Mouse (Mus musculus): ENCODE measurements around the gene Tmem88. TPM values are rescaled to one million over a fixed set of nuclear protein-coding genes. Genes with fewer than 3 reads are reported as not detected.

Tmem88 gene
- polyA plus RNA-seq, 1 experiment from 2014 or later, result 44.3 TPM

- Histone ChIP-seq H3K9me3 (replicated peaks) (no peaks in the 10 kb centered on the region), H3K9ac (no peak overlapping the region), H3K27me3 (no peaks in the 10 kb centered on the region), H3K36me3 (peaks cover 5% of the 10 kb centered on the region; the same call in 1 of the 2 replicates), H3K27ac (no peak overlapping the region), H3K4me2 (no peak overlapping the region), H3K4me1 (peaks cover 12% of the 10 kb centered on the region), H3K4me3 (replicated peaks) (no peak overlapping the region)
- WGBS, result 75% methylated on average over 7 of the region's 7 CpGs
- no peak for ATAC-seq (replicated peaks; ENCODE audit: low FRiP score)
These were observed 11.3 kb downstream of the Tmem88 start for GRCm38 (mm10) chr11:69386758-69387157.

- H3K36me3 ChIP-seq, result peaks cover 8% of the 10 kb centered on the region; the same call in 1 of the 2 replicates
- 72% methylated on average over 6 of the region's 6 CpGs for WGBS
- H3K9ac ChIP-seq, result no peak overlapping the region
- 0 out of 2 replicates have a peak overlapping the region, but pooled peaks have one; percentile 13 for H3K27ac ChIP-seq
- no peak overlapping the region for H3K4me2 ChIP-seq
- H3K4me1 ChIP-seq, result peaks cover 8% of the 10 kb centered on the region
- no peaks in the 10 kb centered on the region for H3K27me3 ChIP-seq
- ATAC-seq (replicated peaks; ENCODE audit: low FRiP score), result no peak
- no peak overlapping the region for H3K4me3 ChIP-seq (replicated peaks)
- H3K9me3 ChIP-seq (replicated peaks), result no peaks in the 10 kb centered on the region
These were observed 13.1 kb downstream of the Tmem88 start for GRCm38 (mm10) chr11:69384979-69385378.

GRCm38 (mm10) chr11:69382478-69383105, 15.4 kb downstream of the Tmem88 start:
- no peaks in the 10 kb centered on the region for H3K27me3 ChIP-seq
- H3K9ac ChIP-seq, result no peak overlapping the region
- peaks cover 21% of the 10 kb centered on the region for H3K36me3 ChIP-seq
- H3K4me2 ChIP-seq, result no peak overlapping the region
- no peak overlapping the region for H3K4me3 ChIP-seq (replicated peaks)
- no peaks in the 10 kb centered on the region for H3K9me3 ChIP-seq (replicated peaks)
- H3K4me1 ChIP-seq, result 0 out of 2 replicates have a peak, but pooled peaks cover 4% of the 10 kb centered on the region
- 0 out of 2 replicates have a peak overlapping the region, but pooled peaks have one; percentile 1 for H3K27ac ChIP-seq
- 55% methylated on average over 10 of the region's 10 CpGs for WGBS
- ATAC-seq (replicated peaks; ENCODE audit: low FRiP score), result 0 out of 2 replicates have a peak, but pooled peaks have one; percentile 46

GRCm38 (mm10) chr11:69381356-69381755, 16.7 kb downstream of the Tmem88 start:
- Histone ChIP-seq H3K4me2 (no peak overlapping the region), H3K36me3 (peaks cover 32% of the 10 kb centered on the region), H3K9me3 (replicated peaks) (no peaks in the 10 kb centered on the region), H3K27ac (no peak overlapping the region), H3K27me3 (no peaks in the 10 kb centered on the region), H3K4me3 (replicated peaks) (no peak overlapping the region), H3K4me1 (0 out of 2 replicates have a peak, but pooled peaks cover 4% of the 10 kb centered on the region), H3K9ac (no peak overlapping the region)
- 85% methylated on average over 6 of the region's 6 CpGs for WGBS
- no peak for ATAC-seq (replicated peaks; ENCODE audit: low FRiP score)

- no peaks in the 10 kb centered on the region for H3K27me3 ChIP-seq
- H3K27ac ChIP-seq, result no peak overlapping the region
- H3K9me3 ChIP-seq (replicated peaks), result no peaks in the 10 kb centered on the region
- WGBS, result 85% methylated on average over 3 of the region's 3 CpGs
- no peak overlapping the region for H3K4me2 ChIP-seq
- H3K4me3 ChIP-seq (replicated peaks), result no peak overlapping the region
- H3K4me1 ChIP-seq, result 0 out of 2 replicates have a peak, but pooled peaks cover 4% of the 10 kb centered on the region
- peaks cover 47% of the 10 kb centered on the region for H3K36me3 ChIP-seq
- no peak overlapping the region for H3K9ac ChIP-seq
- no peak for ATAC-seq (replicated peaks; ENCODE audit: low FRiP score)
These were observed 18.4 kb downstream of the Tmem88 start for GRCm38 (mm10) chr11:69379600-69379999.

- H3K9ac ChIP-seq, result no peak overlapping the region
- no peak overlapping the region for H3K4me3 ChIP-seq (replicated peaks)
- H3K27me3 ChIP-seq, result no peaks in the 10 kb centered on the region
- no peaks in the 10 kb centered on the region for H3K9me3 ChIP-seq (replicated peaks)
- no peak overlapping the region for H3K27ac ChIP-seq
- WGBS, result 75% methylated on average over 3 of the region's 3 CpGs
- ATAC-seq (replicated peaks; ENCODE audit: low FRiP score), result no peak; the same call in 1 of the 2 replicates
- H3K4me1 ChIP-seq, result peaks cover 10% of the 10 kb centered on the region; the same call in 1 of the 2 replicates
- peaks cover 60% of the 10 kb centered on the region for H3K36me3 ChIP-seq
- no peak overlapping the region for H3K4me2 ChIP-seq
These were observed 20.3 kb downstream of the Tmem88 start for GRCm38 (mm10) chr11:69377766-69378165.

- Histone ChIP-seq H3K4me3 (replicated peaks) (no peak overlapping the region), H3K4me1 (peaks cover 27% of the 10 kb centered on the region), H3K36me3 (peaks cover 62% of the 10 kb centered on the region), H3K27ac (no peak overlapping the region), H3K27me3 (no peaks in the 10 kb centered on the region), H3K4me2 (no peak overlapping the region), H3K9me3 (replicated peaks) (no peaks in the 10 kb centered on the region), H3K9ac (no peak overlapping the region)
- ATAC-seq (replicated peaks; ENCODE audit: low FRiP score), result no peak
- WGBS, result 92% methylated on average over 4 of the region's 4 CpGs
These were observed 22.4 kb downstream of the Tmem88 start for GRCm38 (mm10) chr11:69375646-69376045.

- Histone ChIP-seq H3K9me3 (replicated peaks) (no peaks in the 10 kb centered on the region), H3K4me3 (replicated peaks) (no peak overlapping the region), H3K4me1 (peaks cover 33% of the 10 kb centered on the region), H3K9ac (no peak overlapping the region), H3K4me2 (no peak overlapping the region), H3K27ac (no peak overlapping the region), H3K27me3 (no peaks in the 10 kb centered on the region), H3K36me3 (peaks cover 49% of the 10 kb centered on the region)
- ATAC-seq (replicated peaks; ENCODE audit: low FRiP score), result no peak
- WGBS, result 91% methylated on average over 16 of the region's 16 CpGs
These were observed 24.6 kb downstream of the Tmem88 start for GRCm38 (mm10) chr11:69373223-69373965.

GRCm38 (mm10) chr11:69372780-69373170, 25.3 kb downstream of the Tmem88 start:
- Histone ChIP-seq H3K4me1 (peaks cover 37% of the 10 kb centered on the region), H3K4me2 (0 out of 2 replicates have a peak overlapping the region, but pooled peaks have one; percentile 48), H3K9me3 (replicated peaks) (no peaks in the 10 kb centered on the region), H3K27ac (peak overlapping the region; percentile 90), H3K36me3 (peaks cover 46% of the 10 kb centered on the region), H3K4me3 (replicated peaks) (no peak overlapping the region), H3K9ac (no peak overlapping the region), H3K27me3 (no peaks in the 10 kb centered on the region)
- 62% methylated on average over 3 of the region's 3 CpGs for WGBS
- no peak for ATAC-seq (replicated peaks; ENCODE audit: low FRiP score)

GRCm38 (mm10) chr11:69372056-69372779, 25.8 kb downstream of the Tmem88 start:
- peak overlapping the region; percentile 48 for H3K4me2 ChIP-seq
- peak overlapping the region; percentile 27 for H3K4me3 ChIP-seq (replicated peaks)
- H3K9me3 ChIP-seq (replicated peaks), result no peaks in the 10 kb centered on the region
- peaks cover 42% of the 10 kb centered on the region for H3K4me1 ChIP-seq
- 23% methylated on average over 12 of the region's 12 CpGs for WGBS
- no peaks in the 10 kb centered on the region for H3K27me3 ChIP-seq
- H3K9ac ChIP-seq, result no peak overlapping the region
- peak overlapping the region; percentile 90 for H3K27ac ChIP-seq
- H3K36me3 ChIP-seq, result peaks cover 44% of the 10 kb centered on the region
- no peak for ATAC-seq (replicated peaks; ENCODE audit: low FRiP score)

- H3K27me3 ChIP-seq, result no peaks in the 10 kb centered on the region
- H3K4me2 ChIP-seq, result peak overlapping the region; percentile 48
- peak overlapping the region; percentile 90 for H3K27ac ChIP-seq
- H3K4me1 ChIP-seq, result peaks cover 42% of the 10 kb centered on the region
- WGBS, result 32% methylated on average over 12 of the region's 12 CpGs
- ATAC-seq (replicated peaks; ENCODE audit: low FRiP score), result no peak
- H3K9ac ChIP-seq, result no peak overlapping the region
- H3K9me3 ChIP-seq (replicated peaks), result no peaks in the 10 kb centered on the region
- peak overlapping the region; percentile 27 for H3K4me3 ChIP-seq (replicated peaks)
- H3K36me3 ChIP-seq, result peaks cover 38% of the 10 kb centered on the region
These were observed 26.4 kb downstream of the Tmem88 start for GRCm38 (mm10) chr11:69371601-69372000.

All from kidney, embryonic 15.5 days (tissue).